Mouse (Mus musculus) thymus, adult 2 months (tissue): ENCODE results near the gene Slc25a10.

Source experiments
- CTCF ChIP-seq: fragments of 200-500 bp; IDR thresholded peaks from 2 replicates; pipeline ENCODE4 v1.5.1; 2012; ENCODE audit warnings: mild to moderate bottlenecking, control low read depth, low read length, moderate library complexity, borderline replicate concordance; ENCODE audit not compliant: control insufficient read depth, poor library complexity, insufficient read depth; ENCODE audit errors: extremely low read depth
- POLR2A ChIP-seq: fragments of 200-500 bp; IDR thresholded peaks from 2 replicates; pipeline ENCODE4 v1.6.1; 2012; ENCODE audit warnings: mild to moderate bottlenecking, low read length, control low read depth, moderate library complexity; ENCODE audit not compliant: control insufficient read depth, poor library complexity, insufficient read depth; ENCODE audit errors: extremely low read depth

DNA sequence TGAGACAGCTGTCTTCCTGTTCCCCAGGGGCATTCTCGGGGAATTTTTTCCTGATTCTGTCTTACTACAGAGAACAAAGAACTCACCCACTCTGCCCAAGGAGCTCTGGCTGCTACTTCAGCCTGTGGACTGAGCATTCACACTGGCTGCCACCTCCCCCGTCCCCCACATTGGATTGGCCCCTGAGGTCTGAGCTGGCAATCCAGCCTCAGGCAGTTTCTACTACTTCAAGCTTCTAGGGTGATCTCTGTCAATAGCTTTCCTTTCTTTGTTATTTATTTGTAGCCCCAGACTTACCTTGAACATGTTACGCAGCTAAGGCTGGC lies 1.2 kb downstream of the Slc25a10 start:
- TF ChIP-seq POLR2A (no peak), CTCF (no peak)
